Mouse (Mus musculus) heart, adult 2 months (tissue): ENCODE measurements around the gene Mslnl.

Source experiments
- CTCF ChIP-seq: fragments of 200-600 bp; IDR thresholded peaks from 2 replicates; pipeline ENCODE4 v1.8.1; 2022; ENCODE audit warnings: antibody characterized with exemption, mild to moderate bottlenecking, moderate library complexity
- EP300 ChIP-seq: fragments of 200-500 bp; IDR thresholded peaks from 2 replicates; pipeline ENCODE4 v1.6.1; 2011; ENCODE audit warnings: low read depth, low read length, control low read depth; ENCODE audit not compliant: insufficient read depth
- POLR2A ChIP-seq: fragments of 200-500 bp; IDR thresholded peaks from 2 replicates; pipeline ENCODE4 v1.6.1; 2011; ENCODE audit warnings: mild to moderate bottlenecking, low read depth, low read length, control low read depth; ENCODE audit not compliant: insufficient read depth

- no peak for TF ChIP-seq CTCF
- no peak for TF ChIP-seq EP300
- TF ChIP-seq POLR2A = no peak
Measured at GRCm38 (mm10) chr17:25709994-25710393, 25.8 kb upstream of the Mslnl start.
